Mouse (Mus musculus) brain, embryonic 14.5 days (tissue): ENCODE measurements at regions not wholly inside any gene's neighbourhood (a gene's known extent, or its start where the extent isn't known, plus 50 kb on each side); places are given as distances from the start of the nearest gene placed in this dataset.

Experiments
- CTCF ChIP-seq: fragments of 200-500 bp; IDR thresholded peaks from 2 replicates; pipeline ENCODE4 v1.5.1; 2012; ENCODE audit warnings: inconsistent platforms, mild to moderate bottlenecking, moderate library complexity, borderline replicate concordance; ENCODE audit not compliant: insufficient read depth, insufficient read length; ENCODE audit errors: extremely low read depth
- POLR2A ChIP-seq: fragments of 200-500 bp; IDR thresholded peaks from 2 replicates; pipeline ENCODE4 v1.6.1; 2012; ENCODE audit warnings: mild to moderate bottlenecking, inconsistent platforms, borderline replicate concordance; ENCODE audit not compliant: poor library complexity, insufficient read depth, insufficient read length, severe bottlenecking; ENCODE audit errors: extremely low read depth

GRCm38 (mm10) chr12:113411113-113411512, 78.2 kb upstream of the Adam6b start:
- TF ChIP-seq CTCF (no peak), POLR2A (no peak)
